In genomic region chr2:131663199-131663809, GRCm38 (mm10) we compare ENCODE assay signal across 14 mouse cellular contexts.
"Had no signal": no experiment of that assay in that cellular context is flagged by ENCODE, and none has a peak within 500 bp of the region (broad histone marks: within the 10 kb centered on the region; RNA-seq: fewer than 3 reads in every experiment).

No protein-coding gene starts in this region.

- H3K9me3 ChIP-seq: hindbrain, embryonic 15.5 days; kidney, embryonic 15.5 days; limb, embryonic 12.5 days; liver, embryonic 13.5 days; neural tube, embryonic 15.5 days had no signal

- H3K9ac ChIP-seq: hindbrain, embryonic 15.5 days; kidney, embryonic 15.5 days; limb, embryonic 12.5 days; liver, embryonic 13.5 days; liver, postnatal 0 days; midbrain, embryonic 13.5 days; neural tube, embryonic 15.5 days had no signal

- H3K4me1 ChIP-seq: hindbrain, embryonic 15.5 days; kidney, embryonic 15.5 days; limb, embryonic 12.5 days; liver, embryonic 13.5 days; midbrain, embryonic 13.5 days; neural tube, embryonic 15.5 days had no signal

- H3K36me3 ChIP-seq: hindbrain, embryonic 15.5 days; kidney, embryonic 15.5 days; limb, embryonic 12.5 days; liver, embryonic 13.5 days; midbrain, embryonic 13.5 days; neural tube, embryonic 15.5 days had no signal

- DNase-seq: layer of hippocampus, adult 9-11 months; layer of hippocampus, postnatal 36 days; liver; liver, embryonic 13.5 days; liver, postnatal 0 days; right cerebral cortex, adult 18-20 months; right cerebral cortex, postnatal 25 days; thymus, postnatal 36 days had no signal

- H3K27ac ChIP-seq: hindbrain, embryonic 15.5 days; kidney, embryonic 15.5 days; limb, embryonic 12.5 days; liver, embryonic 13.5 days; midbrain, embryonic 13.5 days; neural tube, embryonic 15.5 days had no signal

- ATAC-seq: intestine, embryonic 16.5 days; liver, postnatal 0 days; midbrain, embryonic 13.5 days had no signal

- H3K4me2 ChIP-seq: hindbrain, embryonic 15.5 days; kidney, embryonic 15.5 days; limb, embryonic 12.5 days; liver, embryonic 13.5 days; midbrain, embryonic 13.5 days; neural tube, embryonic 15.5 days had no signal

- H3K27me3 ChIP-seq: hindbrain, embryonic 15.5 days; kidney, embryonic 15.5 days; limb, embryonic 12.5 days; liver, embryonic 13.5 days; midbrain, embryonic 13.5 days; neural tube, embryonic 15.5 days had no signal

- H3K4me3 ChIP-seq: hindbrain, embryonic 15.5 days; kidney, embryonic 15.5 days; limb, embryonic 12.5 days; liver, embryonic 13.5 days; midbrain, embryonic 13.5 days; neural tube, embryonic 15.5 days had no signal
